Mouse (Mus musculus) limb, embryonic 15.5 days (tissue): ENCODE data around the gene Dhrs2. TPM values are rescaled to one million over a fixed set of nuclear protein-coding genes. Genes with fewer than 3 reads are reported as not detected.

ENCODE experiments used
- ATAC-seq: fragments of 200-750 bp; cut with Nextera tagmentation; 2 replicates; pipeline ENCODE4 v1.8.0; 2017; ENCODE audit warnings: low read depth, moderate TSS enrichment; ENCODE audit not compliant: insufficient number of reproducible peaks, low FRiP score, low TSS enrichment
- H3K27ac ChIP-seq: fragments of 300-500 bp; sonication (generic); 2 replicates; pipeline ENCODE4 v1.5.1; 2015; ENCODE audit warnings: moderate library complexity, mild to moderate bottlenecking, inconsistent platforms
- H3K27me3 ChIP-seq: fragments of 300-500 bp; sonication (generic); 2 replicates; pipeline ENCODE4 v1.6.1; 2015; ENCODE audit warnings: inconsistent platforms
- H3K36me3 ChIP-seq: fragments of 300-500 bp; sonication (generic); 2 replicates; pipeline ENCODE4 v1.6.1; 2015; ENCODE audit warnings: inconsistent platforms
- H3K4me1 ChIP-seq: fragments of 300-500 bp; sonication (generic); 2 replicates; pipeline ENCODE4 v1.6.1; 2015; ENCODE audit warnings: inconsistent platforms
- H3K4me2 ChIP-seq: fragments of 300-500 bp; sonication (generic); 2 replicates; pipeline ENCODE4 v1.6.1; 2015; ENCODE audit warnings: mild to moderate bottlenecking, inconsistent platforms
- H3K4me3 ChIP-seq: fragments of 300-500 bp; sonication (generic); 2 replicates; pipeline ENCODE4 v1.5.1; 2015; ENCODE audit warnings: mild to moderate bottlenecking, inconsistent platforms
- H3K9ac ChIP-seq: fragments of 300-500 bp; sonication (generic); 2 replicates; pipeline ENCODE4 v1.6.1; 2015; ENCODE audit warnings: inconsistent platforms
- H3K9me3 ChIP-seq: fragments of 300-500 bp; sonication (generic); 2 replicates; pipeline ENCODE4 v1.6.1; 2016; ENCODE audit warnings: inconsistent platforms
- WGBS: fragments of 180-500 bp; shearing (Covaris S2); methylation state at CpG from one replicate; pipeline ENCODE4 v1.1.7; 2015; 5-methylcytosine and 5-hydroxymethylcytosine counted together
- polyA plus RNA-seq: library from polyadenylated mRNA; unstranded; fragments of >200 nt; fragmentation: Nextera tagmentation; extraction: Ambion mirVana; gene quantifications from 2 replicates; pipeline ENCODE4 v1.2.1, GENCODE M21; 2015

Dhrs2 gene
- polyA plus RNA-seq, 1 experiment from 2014 or later = 0.64 TPM

- no peak for ATAC-seq
- no peak overlapping the region for H3K4me3 ChIP-seq
- H3K36me3 ChIP-seq = no peaks in the 10 kb centered on the region
- H3K9me3 ChIP-seq = no peaks in the 10 kb centered on the region
- no peak overlapping the region for H3K9ac ChIP-seq
- no peak overlapping the region for H3K27ac ChIP-seq
- no peaks in the 10 kb centered on the region for H3K4me1 ChIP-seq
- WGBS = 80% methylated on average over 6 of the region's 6 CpGs
- no peaks in the 10 kb centered on the region for H3K27me3 ChIP-seq
- H3K4me2 ChIP-seq = no peak overlapping the region
Observed at GRCm38 (mm10) chr14:55255443-55255842, 33.6 kb downstream of the Dhrs2 start.

- no peak for ATAC-seq
- H3K27ac ChIP-seq = no peak overlapping the region
Observed at GRCm38 (mm10) chr14:55271158-55271557, 49.4 kb downstream of the Dhrs2 start.

GRCm38 (mm10) chr14:55273023-55273422 is 51.2 kb downstream of the Dhrs2 start:
- no peaks in the 10 kb centered on the region for H3K9me3 ChIP-seq
- H3K27ac ChIP-seq = no peak overlapping the region
- ATAC-seq = no peak
- H3K36me3 ChIP-seq = no peaks in the 10 kb centered on the region
- no peaks in the 10 kb centered on the region for H3K4me1 ChIP-seq
- no peaks in the 10 kb centered on the region for H3K27me3 ChIP-seq
- no peak overlapping the region for H3K9ac ChIP-seq
- WGBS = 85% methylated on average over 4 of the region's 4 CpGs
- H3K4me2 ChIP-seq = no peak overlapping the region
- H3K4me3 ChIP-seq = no peak overlapping the region

More at GRCm38 (mm10) chr14:55271158-55271557, 49.4 kb downstream of the Dhrs2 start:
- no peaks in the 10 kb centered on the region for H3K4me1 ChIP-seq
- H3K4me3 ChIP-seq = no peak overlapping the region
- H3K27me3 ChIP-seq = no peaks in the 10 kb centered on the region
- H3K36me3 ChIP-seq = no peaks in the 10 kb centered on the region
- 48% methylated on average over 3 of the region's 3 CpGs for WGBS
- no peak overlapping the region for H3K4me2 ChIP-seq
- H3K9me3 ChIP-seq = no peaks in the 10 kb centered on the region
- no peak overlapping the region for H3K9ac ChIP-seq

- Histone ChIP-seq H3K27ac (no peak overlapping the region), H3K9me3 (no peaks in the 10 kb centered on the region), H3K4me1 (no peaks in the 10 kb centered on the region), H3K9ac (no peak overlapping the region), H3K27me3 (no peaks in the 10 kb centered on the region), H3K4me2 (no peak overlapping the region), H3K4me3 (no peak overlapping the region), H3K36me3 (no peaks in the 10 kb centered on the region)
- WGBS = 82% methylated on average over 6 of the region's 6 CpGs
- ATAC-seq = no peak
Observed at GRCm38 (mm10) chr14:55274810-55275209, 53.0 kb downstream of the Dhrs2 start.

GRCm38 (mm10) chr14:55279322-55280069 is 57.7 kb downstream of the Dhrs2 start:
- ATAC-seq = no peak
- Histone ChIP-seq H3K27me3 (no peaks in the 10 kb centered on the region), H3K4me3 (no peak overlapping the region), H3K4me1 (no peaks in the 10 kb centered on the region), H3K9ac (no peak overlapping the region), H3K27ac (no peak overlapping the region), H3K9me3 (no peaks in the 10 kb centered on the region), H3K4me2 (no peak overlapping the region), H3K36me3 (no peaks in the 10 kb centered on the region)
- WGBS = 55% methylated on average over 7 of the region's 7 CpGs

Other genes starting within 250 kb of the Dhrs2 start
- gene Gm17428, start 245.1 kb upstream of the Dhrs2 start, polyA plus RNA-seq = not detected in 2 replicates
- 33.5 and 95.2 TPM in 2 replicates for gene Myh7, start 227.4 kb upstream of the Dhrs2 start, polyA plus RNA-seq
- 70.7 and 79.7 TPM in 2 replicates for gene Ngdn, start 206.6 kb upstream of the Dhrs2 start, polyA plus RNA-seq
- gene Zfhx2, start 129.7 kb upstream of the Dhrs2 start, polyA plus RNA-seq = 4.0 and 4.8 TPM in 2 replicates
- 20.2 and 21.3 TPM in 2 replicates for gene Thtpa, start 127.2 kb upstream of the Dhrs2 start, polyA plus RNA-seq
- gene Ap1g2, start 115.4 kb upstream of the Dhrs2 start, polyA plus RNA-seq = 24.9 and 25.2 TPM in 2 replicates
- 1.5 and 2.1 TPM in 2 replicates for gene Jph4, start 105.1 kb upstream of the Dhrs2 start, polyA plus RNA-seq